Mouse (Mus musculus) midbrain, embryonic 14.5 days (tissue): ENCODE data around the gene Cadm1. TPM values are rescaled to one million over a fixed set of nuclear protein-coding genes. Genes with fewer than 3 reads are reported as not detected.
A peak's percentile ranks its signal among the peaks of the same experiment; 100 is the strongest.

Experiments used
- ATAC-seq: fragments of 200-750 bp; cut with Nextera tagmentation; 2 replicates; pipeline ENCODE4 v1.8.0; 2017; ENCODE audit warnings: moderate number of reproducible peaks, moderate library complexity; ENCODE audit not compliant: low FRiP score, low TSS enrichment
- DNase-seq: peaks from one replicate; pipeline ENCODE4 v3.0.0-alpha.2; 2015
- H3K27ac ChIP-seq: fragments of 300-500 bp; sonication (generic); replicated peaks from 2 replicates; pipeline ENCODE4 v1.5.1; 2014; ENCODE audit warnings: mild to moderate bottlenecking, low read depth, low read length, moderate library complexity
- H3K27me3 ChIP-seq: fragments of 300-500 bp; sonication (generic); 2 replicates; pipeline ENCODE4 v1.6.1; 2014; ENCODE audit warnings: low read length, control low read depth, mixed read lengths; ENCODE audit not compliant: control insufficient read depth, insufficient read depth
- H3K36me3 ChIP-seq: fragments of 300-500 bp; sonication (generic); 2 replicates; pipeline ENCODE4 v1.6.1; 2014; ENCODE audit warnings: low read length, control low read depth; ENCODE audit not compliant: control insufficient read depth, insufficient read depth
- H3K4me1 ChIP-seq: fragments of 300-500 bp; sonication (generic); 2 replicates; pipeline ENCODE4 v1.6.1; 2014; ENCODE audit warnings: mild to moderate bottlenecking, antibody characterized with exemption, low read length, control low read depth; ENCODE audit not compliant: control insufficient read depth, insufficient read depth
- H3K4me2 ChIP-seq: fragments of 300-500 bp; sonication (generic); 2 replicates; pipeline ENCODE4 v1.6.1; 2014; ENCODE audit warnings: mild to moderate bottlenecking, low read length, moderate library complexity
- H3K4me3 ChIP-seq: fragments of 300-500 bp; sonication (generic); replicated peaks from 2 replicates; pipeline ENCODE4 v1.5.1; 2014; ENCODE audit warnings: low read depth, low read length
- H3K9ac ChIP-seq: fragments of 300-500 bp; sonication (generic); replicated peaks from 2 replicates; pipeline ENCODE4 v1.6.1; 2014; ENCODE audit warnings: mild to moderate bottlenecking, low read length, moderate library complexity
- H3K9me3 ChIP-seq: fragments of 300-500 bp; sonication (generic); 2 replicates; pipeline ENCODE4 v1.6.1; 2016; ENCODE audit warnings: low read length, control low read depth, mixed read lengths; ENCODE audit not compliant: control insufficient read depth
- WGBS: fragments of 180-500 bp; shearing (Covaris S2); extraction: QIAGEN DNeasy Blood & Tissue Kit; methylation state at CpG from one replicate; pipeline ENCODE4 v1.1.7; 2014; 5-methylcytosine and 5-hydroxymethylcytosine counted together
- polyA plus RNA-seq: library from polyadenylated mRNA; unstranded; fragments of >200 nt; fragmentation: Nextera tagmentation; extraction: Ambion mirVana; gene quantifications from 2 replicates; pipeline ENCODE4 v1.2.1, GENCODE M21; 2014

The Cadm1 gene
- polyA plus RNA-seq, 1 experiment from 2014 or later: 204 TPM

GRCm38 (mm10) chr9:47770836-47771235, 240.9 kb downstream of the Cadm1 start:
- DNase-seq (no peak), ATAC-seq (no peak)
- Histone ChIP-seq H3K9me3 (no peaks in the 10 kb centered on the region), H3K4me1 (peaks cover 22% of the 10 kb centered on the region; the same call in 1 of the 2 replicates), H3K27ac (0 out of 2 replicates have a peak overlapping the region, but pooled peaks have one; percentile 8), H3K27me3 (no peaks in the 10 kb centered on the region), H3K9ac (no peak overlapping the region), H3K36me3 (no peaks in the 10 kb centered on the region), H3K4me2 (no peak overlapping the region), H3K4me3 (no peak overlapping the region)
- WGBS: 60% methylated on average over 11 of the region's 11 CpGs

- no peaks in the 10 kb centered on the region for H3K27me3 ChIP-seq
- peaks cover 21% of the 10 kb centered on the region for H3K4me1 ChIP-seq
- no peak overlapping the region for H3K4me3 ChIP-seq
- no peaks in the 10 kb centered on the region for H3K36me3 ChIP-seq
- no peak overlapping the region for H3K9ac ChIP-seq
- no peaks in the 10 kb centered on the region for H3K9me3 ChIP-seq
- WGBS: 71% methylated on average over 5 of the region's 5 CpGs
- ATAC-seq (no peak), DNase-seq (no peak)
- peak overlapping the region; percentile 47; the same call in 1 of the 2 replicates for H3K27ac ChIP-seq
- no peak overlapping the region for H3K4me2 ChIP-seq
These were observed 242.0 kb downstream of the Cadm1 start for GRCm38 (mm10) chr9:47771953-47772352.

GRCm38 (mm10) chr9:47772750-47773149, 242.8 kb downstream of the Cadm1 start:
- H3K27ac ChIP-seq: no peak overlapping the region
- ATAC-seq (no peak), DNase-seq (no peak)
- H3K4me2 ChIP-seq: no peak overlapping the region
- no peaks in the 10 kb centered on the region for H3K9me3 ChIP-seq
- WGBS: 94% methylated on average over 6 of the region's 6 CpGs
- peaks cover 25% of the 10 kb centered on the region for H3K4me1 ChIP-seq
- no peaks in the 10 kb centered on the region for H3K36me3 ChIP-seq
- H3K9ac ChIP-seq: no peak overlapping the region
- no peaks in the 10 kb centered on the region for H3K27me3 ChIP-seq
- no peak overlapping the region for H3K4me3 ChIP-seq

- WGBS: 83% methylated on average over 9 of the region's 9 CpGs
These were observed 247.3 kb downstream of the Cadm1 start for GRCm38 (mm10) chr9:47776941-47777919.

GRCm38 (mm10) chr9:47778438-47778837, 248.5 kb downstream of the Cadm1 start:
- 36% methylated on average over 11 of the region's 11 CpGs for WGBS
- no peak for ATAC-seq
- H3K9me3 ChIP-seq: no peaks in the 10 kb centered on the region

More at GRCm38 (mm10) chr9:47776941-47777919, 247.3 kb downstream of the Cadm1 start:
- Histone ChIP-seq H3K27me3 (no peaks in the 10 kb centered on the region), H3K36me3 (no peaks in the 10 kb centered on the region), H3K9ac (no peak overlapping the region), H3K4me1 (peaks cover 23% of the 10 kb centered on the region), H3K4me3 (no peak overlapping the region), H3K9me3 (no peaks in the 10 kb centered on the region), H3K27ac (no peak overlapping the region; the same call in 1 of the 2 replicates), H3K4me2 (no peak overlapping the region)
- DNase-seq (no peak), ATAC-seq (no peak)

GRCm38 (mm10) chr9:47779291-47779690, 249.3 kb downstream of the Cadm1 start:
- no peaks in the 10 kb centered on the region for H3K9me3 ChIP-seq

More at GRCm38 (mm10) chr9:47778438-47778837, 248.5 kb downstream of the Cadm1 start:
- no peak overlapping the region for H3K9ac ChIP-seq
- no peak overlapping the region for H3K4me3 ChIP-seq
- H3K4me2 ChIP-seq: no peak overlapping the region
- DNase-seq: peak; percentile 43
- H3K36me3 ChIP-seq: no peaks in the 10 kb centered on the region
- H3K27ac ChIP-seq: no peak overlapping the region
- peaks cover 23% of the 10 kb centered on the region for H3K4me1 ChIP-seq
- no peaks in the 10 kb centered on the region for H3K27me3 ChIP-seq

GRCm38 (mm10) chr9:47786642-47787041, 256.7 kb downstream of the Cadm1 start:
- H3K36me3 ChIP-seq: 0 out of 2 replicates have a peak, but pooled peaks cover 13% of the 10 kb centered on the region
- H3K4me3 ChIP-seq: no peak overlapping the region
- no peak for DNase-seq
- no peaks in the 10 kb centered on the region for H3K4me1 ChIP-seq
- 88% methylated on average over 3 of the region's 3 CpGs for WGBS
- no peaks in the 10 kb centered on the region for H3K27me3 ChIP-seq
- H3K9me3 ChIP-seq: no peaks in the 10 kb centered on the region
- H3K9ac ChIP-seq: no peak overlapping the region
- H3K4me2 ChIP-seq: no peak overlapping the region
- no peak overlapping the region for H3K27ac ChIP-seq
- no peak for ATAC-seq

More at GRCm38 (mm10) chr9:47779291-47779690, 249.3 kb downstream of the Cadm1 start:
- Histone ChIP-seq H3K27me3 (no peaks in the 10 kb centered on the region), H3K27ac (no peak overlapping the region), H3K36me3 (no peaks in the 10 kb centered on the region), H3K9ac (no peak overlapping the region), H3K4me3 (no peak overlapping the region), H3K4me2 (no peak overlapping the region), H3K4me1 (peaks cover 23% of the 10 kb centered on the region)
- ATAC-seq (no peak), DNase-seq (no peak)
- 50% methylated on average over 6 of the region's 6 CpGs for WGBS

GRCm38 (mm10) chr9:47798478-47798877, 268.5 kb downstream of the Cadm1 start:
- Histone ChIP-seq H3K36me3 (peaks cover 11% of the 10 kb centered on the region; the same call in 1 of the 2 replicates), H3K4me1 (peaks cover 4% of the 10 kb centered on the region; the same call in 1 of the 2 replicates), H3K27ac (no peak overlapping the region), H3K9me3 (no peaks in the 10 kb centered on the region), H3K9ac (no peak overlapping the region), H3K27me3 (no peaks in the 10 kb centered on the region), H3K4me3 (no peak overlapping the region), H3K4me2 (no peak overlapping the region)
- ATAC-seq (no peak), DNase-seq (no peak)
- 82% methylated on average over 5 of the region's 5 CpGs for WGBS
